Mouse (Mus musculus) forebrain, embryonic 10.5 days (tissue): ENCODE measurements at regions not wholly inside any gene's neighbourhood (a gene's known extent, or its start where the extent isn't known, plus 50 kb on each side); places are given as distances from the start of the nearest gene placed in this dataset.

ENCODE experiments used
- DNase-seq: peaks from one replicate; pipeline ENCODE4 v3.0.0-alpha.2; 2017; ENCODE audit warnings: low spot score; ENCODE audit errors: extremely low spot score
- H3K27ac ChIP-seq: fragments of 300-500 bp; sonication (generic); 2 replicates; pipeline ENCODE4 v1.5.1; 2016; ENCODE audit warnings: mild to moderate bottlenecking
- H3K27me3 ChIP-seq: fragments of 300-500 bp; sonication (generic); 2 replicates; pipeline ENCODE4 v1.6.1; 2016; ENCODE audit warnings: mild to moderate bottlenecking; ENCODE audit not compliant: poor library complexity, severe bottlenecking
- H3K36me3 ChIP-seq: fragments of 300-500 bp; sonication (generic); replicated peaks from 2 replicates; pipeline ENCODE4 v1.6.1; 2016; ENCODE audit warnings: mild to moderate bottlenecking, moderate library complexity
- H3K4me1 ChIP-seq: fragments of 300-500 bp; sonication (generic); 2 replicates; pipeline ENCODE4 v1.6.1; 2016
- H3K4me3 ChIP-seq: fragments of 300-500 bp; sonication (generic); 2 replicates; pipeline ENCODE4 v1.5.1; 2016; ENCODE audit warnings: mild to moderate bottlenecking, moderate library complexity
- H3K9me3 ChIP-seq: fragments of 300-500 bp; sonication (generic); 2 replicates; pipeline ENCODE4 v1.6.1; 2016; ENCODE audit warnings: mild to moderate bottlenecking, moderate library complexity
- WGBS: fragments of 180-500 bp; shearing (Covaris S2); methylation state at CpG from one replicate; pipeline ENCODE4 v1.1.7; 2016; 5-methylcytosine and 5-hydroxymethylcytosine counted together

DNA sequence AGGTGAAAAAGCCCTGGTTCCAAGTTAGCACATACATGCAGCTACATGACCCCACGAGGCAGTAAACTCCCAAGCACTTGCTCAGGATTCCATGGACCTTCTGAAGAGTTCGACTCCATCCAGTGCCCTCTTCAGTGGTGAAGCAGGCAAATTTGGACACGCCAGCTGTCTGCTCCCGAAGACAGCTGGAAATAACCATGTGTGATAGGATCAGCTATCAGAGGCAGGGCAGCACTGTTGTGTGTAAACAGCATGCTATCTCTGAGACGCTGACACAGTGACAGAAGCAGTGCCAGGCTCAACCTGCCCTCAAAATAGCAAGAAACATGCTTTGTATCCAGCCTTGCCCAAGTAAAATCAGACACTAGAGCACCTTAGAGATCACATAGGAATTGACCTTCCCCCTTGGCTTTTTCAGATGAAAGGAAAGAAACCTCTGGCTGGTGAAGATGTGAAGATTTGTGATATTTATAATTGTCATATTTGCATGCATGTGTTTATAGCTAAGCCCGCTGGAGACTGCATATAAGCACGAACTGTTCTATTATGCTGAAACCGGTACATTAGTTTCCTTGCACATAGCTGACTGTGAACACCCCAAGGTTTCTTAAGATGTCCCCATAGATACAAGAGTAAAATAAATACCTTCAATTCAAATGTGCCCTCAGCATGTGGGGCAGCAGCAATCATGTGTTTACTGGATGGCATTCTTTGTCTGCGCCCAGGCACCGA, 146.4 kb upstream of the Nrip1 start:
- Histone ChIP-seq H3K27ac (no peak overlapping the region), H3K9me3 (no peaks in the 10 kb centered on the region), H3K27me3 (no peaks in the 10 kb centered on the region), H3K4me3 (no peak overlapping the region), H3K36me3 (no peaks in the 10 kb centered on the region), H3K4me1 (peaks cover 5% of the 10 kb centered on the region; the same call in 1 of the 2 replicates)
- no peak for DNase-seq
- 93% methylated on average over 10 of the region's 10 CpGs for WGBS

DNA sequence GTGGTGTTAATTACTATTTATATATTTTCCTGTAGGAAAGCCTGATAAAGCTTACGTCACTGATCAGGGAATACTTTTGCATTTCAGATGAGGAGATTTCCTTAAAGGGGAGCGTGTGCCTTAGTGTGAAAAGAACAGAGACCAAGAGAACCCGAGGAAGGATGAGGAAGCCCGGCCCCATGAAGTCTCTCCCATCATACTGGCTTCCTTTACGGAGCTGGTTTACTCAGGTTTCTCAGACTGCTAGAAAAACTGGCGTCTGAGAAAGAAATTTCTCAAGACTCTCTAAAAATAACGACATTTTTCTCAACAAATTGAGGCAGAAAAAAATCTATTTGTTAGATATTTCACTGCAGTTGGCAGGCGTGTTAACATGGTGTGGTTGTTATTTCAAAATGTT, 137.2 kb upstream of the Nrip1 start:
- Histone ChIP-seq H3K27me3 (no peaks in the 10 kb centered on the region), H3K4me3 (no peak overlapping the region), H3K9me3 (no peaks in the 10 kb centered on the region), H3K4me1 (no peaks in the 10 kb centered on the region), H3K36me3 (no peaks in the 10 kb centered on the region), H3K27ac (no peak overlapping the region)
- WGBS, result 82% methylated on average over 8 of the region's 8 CpGs
- DNase-seq, result no peak

DNA sequence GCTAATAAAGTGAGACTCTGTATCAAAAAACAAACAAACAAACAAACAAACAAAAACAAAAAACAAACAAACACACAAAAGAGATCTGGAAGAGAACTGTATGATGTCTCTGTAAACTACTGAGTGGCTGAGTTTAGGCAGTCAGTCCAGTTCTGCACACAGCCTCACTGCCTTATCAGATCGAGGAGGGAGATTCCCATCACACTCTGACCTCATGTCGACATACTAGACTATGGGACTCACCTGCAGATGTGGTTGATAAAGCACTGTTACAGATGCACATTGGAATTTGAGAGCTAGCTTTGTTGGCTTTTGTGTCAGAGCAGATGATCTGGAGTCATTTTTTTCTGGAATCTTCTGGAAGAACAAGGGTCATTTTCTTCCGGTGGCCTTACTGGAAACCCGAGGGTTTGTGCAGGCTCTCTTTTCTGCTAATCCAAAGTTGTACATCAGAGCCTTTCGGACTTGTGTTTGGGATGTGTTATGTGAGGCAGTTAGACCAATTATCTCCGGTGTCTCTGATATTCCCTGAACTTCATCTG, 135.6 kb upstream of the Nrip1 start:
- Histone ChIP-seq H3K9me3 (no peaks in the 10 kb centered on the region), H3K27me3 (no peaks in the 10 kb centered on the region), H3K4me3 (no peak overlapping the region), H3K4me1 (no peaks in the 10 kb centered on the region), H3K36me3 (no peaks in the 10 kb centered on the region), H3K27ac (no peak overlapping the region)
- WGBS, result 93% methylated on average over 6 of the region's 6 CpGs
- no peak for DNase-seq

DNA sequence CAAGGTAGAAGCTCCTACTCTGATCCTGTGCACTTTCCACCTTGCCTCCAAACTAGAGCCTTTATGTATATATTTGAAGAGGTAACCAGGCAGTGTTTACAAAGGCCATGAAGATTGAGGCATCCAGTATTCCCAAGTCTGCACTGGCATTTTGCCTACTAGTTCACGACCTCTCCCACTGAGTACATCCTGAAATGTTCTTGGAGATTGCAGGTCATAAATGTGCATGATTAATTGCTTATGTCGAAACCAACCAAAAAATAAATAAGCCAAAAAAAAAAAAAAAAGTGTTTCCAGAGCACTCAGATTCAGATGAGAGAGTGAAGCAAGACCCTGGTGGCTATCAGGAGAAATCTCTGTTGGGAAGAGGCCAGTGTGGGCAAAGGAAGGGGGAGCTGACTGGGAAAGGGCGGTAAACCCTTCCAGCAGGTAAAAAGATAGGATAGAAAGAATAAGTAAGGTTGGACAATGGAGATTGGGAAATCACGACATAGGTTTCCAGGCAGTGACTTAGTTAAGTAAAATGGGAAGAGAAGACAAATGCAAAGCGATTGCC, 133.6 kb upstream of the Nrip1 start:
- Histone ChIP-seq H3K4me1 (no peaks in the 10 kb centered on the region), H3K9me3 (no peaks in the 10 kb centered on the region), H3K27ac (no peak overlapping the region), H3K27me3 (no peaks in the 10 kb centered on the region), H3K36me3 (no peaks in the 10 kb centered on the region), H3K4me3 (no peak overlapping the region)
- no peak for DNase-seq
- 90% methylated on average over 5 of the region's 5 CpGs for WGBS

DNA sequence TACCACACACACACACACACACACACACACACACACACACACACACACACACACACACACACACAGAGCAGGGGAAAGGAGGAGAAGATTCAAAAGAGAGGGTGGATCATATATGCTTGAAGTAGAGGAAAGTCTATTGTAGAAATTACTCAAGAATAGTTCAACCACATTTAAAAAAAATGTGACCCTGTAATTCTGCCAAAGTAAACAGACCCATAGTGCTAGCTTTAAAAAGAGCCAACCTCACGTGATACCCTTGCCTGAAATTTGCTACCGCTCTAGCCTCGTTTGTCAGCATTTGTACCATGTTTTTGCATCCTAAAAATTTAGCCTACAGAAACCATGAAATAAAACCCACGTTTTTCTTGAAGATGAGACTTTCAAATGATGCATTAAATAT, 132.6 kb upstream of the Nrip1 start:
- no peak for DNase-seq
- Histone ChIP-seq H3K9me3 (no peaks in the 10 kb centered on the region), H3K4me1 (no peaks in the 10 kb centered on the region), H3K36me3 (no peaks in the 10 kb centered on the region), H3K4me3 (no peak overlapping the region), H3K27me3 (no peaks in the 10 kb centered on the region), H3K27ac (no peak overlapping the region)
- 86% methylated on average over 4 of the region's 4 CpGs for WGBS

DNA sequence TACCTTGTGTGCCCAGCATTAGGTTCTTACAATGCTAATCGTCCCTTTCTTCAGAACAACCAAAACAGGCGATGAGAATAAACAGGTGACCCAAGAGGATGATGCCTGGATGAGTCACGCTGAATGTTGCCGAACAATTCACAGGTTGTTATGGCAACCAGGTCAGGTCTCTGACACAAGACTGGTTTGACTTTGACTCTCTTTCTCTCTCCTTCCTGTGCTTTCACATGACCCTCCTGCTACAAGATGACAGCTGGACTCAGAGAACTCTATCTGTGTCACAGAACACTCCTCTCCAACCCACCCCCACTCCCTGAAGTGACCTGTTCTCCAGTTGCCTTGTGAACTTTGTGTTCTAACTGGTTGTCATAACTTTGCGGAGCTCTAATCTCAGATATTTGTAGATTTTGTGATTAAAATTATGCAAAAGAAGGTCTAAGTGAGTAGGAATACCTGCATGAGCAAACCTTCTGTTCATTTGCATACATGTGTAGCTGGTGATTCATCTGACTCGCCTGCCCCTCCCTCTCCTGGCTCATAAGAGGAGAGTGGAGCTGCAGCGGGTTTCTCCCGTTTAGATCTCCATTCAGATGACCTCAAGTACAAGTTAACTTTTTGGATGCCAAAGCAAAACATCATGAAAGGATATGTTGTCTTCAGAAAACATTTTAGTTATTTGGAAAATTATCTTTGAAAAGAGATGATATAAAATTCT, 126.2 kb upstream of the Nrip1 start:
- Histone ChIP-seq H3K9me3 (no peaks in the 10 kb centered on the region), H3K4me3 (no peak overlapping the region), H3K27me3 (no peaks in the 10 kb centered on the region), H3K4me1 (no peaks in the 10 kb centered on the region), H3K36me3 (no peaks in the 10 kb centered on the region), H3K27ac (no peak overlapping the region)
- no peak for DNase-seq
- 85% methylated on average over 8 of the region's 8 CpGs for WGBS

DNA sequence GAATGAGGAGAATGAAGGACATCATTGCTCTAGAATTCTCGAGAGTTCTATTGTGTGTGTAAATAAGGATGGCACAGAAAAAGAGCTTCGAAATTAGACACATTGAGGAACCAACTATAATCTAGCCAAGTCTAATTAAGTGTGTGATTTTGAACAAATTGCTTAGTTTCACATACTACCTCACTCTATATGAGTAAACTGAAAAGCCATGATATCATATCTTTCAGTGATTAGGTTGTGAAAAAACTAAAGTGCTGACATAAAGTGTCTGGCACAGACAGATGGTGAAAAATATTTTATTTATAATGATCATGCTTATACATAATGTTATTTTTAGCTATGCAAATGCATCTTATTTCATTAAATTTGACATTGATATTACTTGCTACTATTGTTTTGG, 124.6 kb upstream of the Nrip1 start:
- Histone ChIP-seq H3K27me3 (no peaks in the 10 kb centered on the region), H3K4me1 (no peaks in the 10 kb centered on the region), H3K4me3 (no peak overlapping the region), H3K27ac (no peak overlapping the region), H3K9me3 (no peaks in the 10 kb centered on the region), H3K36me3 (no peaks in the 10 kb centered on the region)
- no peak for DNase-seq
- WGBS, result 83% methylated on average over 2 of the region's 2 CpGs

DNA sequence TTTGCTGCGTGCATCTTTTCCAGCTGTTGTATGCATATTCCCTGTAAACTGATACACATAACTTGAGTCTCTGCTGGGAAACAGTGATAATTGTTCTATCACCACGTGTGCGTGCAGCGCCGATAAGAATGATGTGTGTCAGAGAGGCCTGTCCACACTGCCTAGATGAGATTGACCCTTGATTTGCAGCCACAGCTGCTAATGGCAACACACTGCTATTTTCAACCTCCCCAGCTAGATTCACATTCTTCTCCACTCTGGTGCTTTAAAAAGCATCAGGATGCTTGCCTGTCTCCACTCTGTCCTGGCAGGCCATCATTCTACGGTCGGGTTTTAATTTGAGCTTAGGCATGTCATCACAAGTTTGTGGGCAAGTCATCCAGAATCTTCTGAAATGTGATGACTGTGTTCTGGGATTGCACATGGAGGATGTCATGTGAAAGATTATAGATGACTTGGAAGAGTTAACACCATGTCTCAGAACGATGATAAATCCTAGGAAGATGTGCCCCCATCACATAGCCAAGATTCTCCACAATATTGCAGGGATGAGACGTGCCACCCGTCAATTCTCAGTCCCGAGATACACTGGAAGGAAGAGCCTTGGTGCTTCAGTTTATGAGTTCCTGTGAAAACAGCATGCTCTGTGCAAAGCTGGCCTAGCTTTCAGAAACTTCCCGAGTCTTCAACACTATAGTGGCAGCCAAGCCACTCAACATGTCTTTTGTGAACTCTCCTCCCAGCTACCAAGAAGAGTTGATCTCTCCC, 123.6 kb upstream of the Nrip1 start:
- Histone ChIP-seq H3K27me3 (no peaks in the 10 kb centered on the region), H3K9me3 (no peaks in the 10 kb centered on the region), H3K4me1 (no peaks in the 10 kb centered on the region), H3K4me3 (no peak overlapping the region), H3K27ac (no peak overlapping the region), H3K36me3 (no peaks in the 10 kb centered on the region)
- 89% methylated on average over 12 of the region's 12 CpGs for WGBS
- no peak for DNase-seq

DNA sequence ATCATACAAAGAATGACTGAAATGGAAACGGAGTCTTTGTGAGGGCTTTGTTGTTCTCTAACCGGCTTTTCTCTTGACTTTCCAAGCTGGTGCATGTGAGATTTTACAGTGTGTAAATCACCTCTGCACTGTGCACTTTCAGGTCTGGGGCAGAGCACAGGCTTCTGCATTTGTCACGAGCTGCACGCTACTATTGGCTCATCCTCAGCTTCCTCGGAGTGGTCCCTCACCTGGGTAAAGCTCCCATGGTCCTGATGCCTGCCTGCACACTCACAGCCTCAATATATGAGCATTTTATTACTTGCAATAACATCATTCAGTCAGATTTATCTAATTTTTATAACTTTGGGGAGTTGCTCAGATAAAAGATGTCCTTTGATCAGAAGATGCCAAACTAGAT, 109.8 kb upstream of the Nrip1 start:
- H3K9me3 ChIP-seq, result no peaks in the 10 kb centered on the region
- no peak overlapping the region for H3K27ac ChIP-seq
- H3K36me3 ChIP-seq, result no peaks in the 10 kb centered on the region
- H3K4me3 ChIP-seq, result no peak overlapping the region
- H3K4me1 ChIP-seq, result no peaks in the 10 kb centered on the region
- DNase-seq, result no peak
- H3K27me3 ChIP-seq, result no peaks in the 10 kb centered on the region
- WGBS, result 98% methylated on average over 5 of the region's 5 CpGs

DNA sequence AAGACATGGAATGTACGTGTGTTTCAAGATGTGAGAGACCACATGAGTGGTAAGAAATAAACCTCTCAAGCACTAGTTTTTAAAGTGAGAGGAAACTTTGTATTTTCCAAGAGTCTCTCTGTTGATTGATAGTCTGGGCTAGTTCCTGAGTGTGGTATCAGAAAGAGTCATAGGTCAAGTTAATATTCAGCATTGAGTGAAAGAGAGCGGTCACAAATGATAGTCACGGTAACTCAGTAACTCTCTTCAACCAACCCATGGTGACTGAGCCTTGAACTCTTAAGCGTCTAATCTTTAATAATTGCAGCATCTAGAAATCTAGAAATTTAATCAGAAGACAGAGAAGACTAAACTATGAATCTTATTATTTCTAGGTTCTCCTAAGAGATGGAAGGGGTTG, 108.3 kb upstream of the Nrip1 start:
- no peaks in the 10 kb centered on the region for H3K36me3 ChIP-seq
- 97% methylated on average over 4 of the region's 4 CpGs for WGBS
- no peak overlapping the region for H3K27ac ChIP-seq
- no peak for DNase-seq
- H3K4me3 ChIP-seq, result no peak overlapping the region
- no peaks in the 10 kb centered on the region for H3K27me3 ChIP-seq
- no peaks in the 10 kb centered on the region for H3K4me1 ChIP-seq
- no peaks in the 10 kb centered on the region for H3K9me3 ChIP-seq

DNA sequence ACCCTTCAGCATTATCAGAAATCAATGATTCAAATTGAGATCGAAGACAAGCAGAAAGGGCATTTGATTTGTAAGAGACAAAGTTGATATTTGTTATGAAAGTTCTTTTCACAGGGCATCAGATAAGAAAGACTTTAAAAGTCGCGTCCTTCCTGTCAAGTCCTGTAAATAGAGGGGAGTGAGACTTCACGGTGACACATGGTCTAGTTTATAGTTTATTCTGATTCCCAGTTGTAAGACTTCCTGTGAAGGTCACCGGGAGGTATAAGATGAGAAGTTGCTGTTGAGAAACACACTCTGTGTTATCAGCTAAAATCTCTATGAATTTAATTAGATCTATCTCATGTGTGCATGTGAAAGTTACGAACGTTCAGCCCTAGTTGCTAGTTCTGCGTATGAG, 103.8 kb upstream of the Nrip1 start:
- Histone ChIP-seq H3K4me1 (no peaks in the 10 kb centered on the region), H3K4me3 (no peak overlapping the region), H3K9me3 (no peaks in the 10 kb centered on the region), H3K36me3 (no peaks in the 10 kb centered on the region), H3K27ac (no peak overlapping the region), H3K27me3 (no peaks in the 10 kb centered on the region)
- 88% methylated on average over 8 of the region's 8 CpGs for WGBS
- no peak for DNase-seq

DNA sequence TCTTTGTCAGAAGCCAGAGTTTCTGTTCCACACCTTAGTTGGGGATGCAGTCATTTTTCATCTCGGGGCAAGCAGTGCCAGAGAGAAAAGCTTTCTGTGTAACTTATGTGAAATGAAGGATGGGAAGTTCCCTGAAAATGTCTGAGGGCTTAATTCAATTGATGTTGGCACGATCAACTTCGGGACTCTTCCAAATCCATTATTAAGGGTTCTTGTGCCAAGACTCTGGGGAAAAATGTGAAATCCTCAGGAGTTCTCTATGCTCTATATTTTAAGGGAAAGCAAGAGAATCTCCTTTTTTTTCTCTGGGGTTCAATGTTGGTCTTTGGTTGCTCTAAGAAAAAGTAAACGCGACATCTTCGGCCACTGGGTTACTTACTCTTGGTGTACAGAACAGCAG, 100.9 kb upstream of the Nrip1 start:
- no peak for DNase-seq
- Histone ChIP-seq H3K27me3 (no peaks in the 10 kb centered on the region), H3K27ac (no peak overlapping the region), H3K4me3 (no peak overlapping the region), H3K9me3 (no peaks in the 10 kb centered on the region), H3K4me1 (no peaks in the 10 kb centered on the region), H3K36me3 (no peaks in the 10 kb centered on the region)
- 93% methylated on average over 6 of the region's 6 CpGs for WGBS

DNA sequence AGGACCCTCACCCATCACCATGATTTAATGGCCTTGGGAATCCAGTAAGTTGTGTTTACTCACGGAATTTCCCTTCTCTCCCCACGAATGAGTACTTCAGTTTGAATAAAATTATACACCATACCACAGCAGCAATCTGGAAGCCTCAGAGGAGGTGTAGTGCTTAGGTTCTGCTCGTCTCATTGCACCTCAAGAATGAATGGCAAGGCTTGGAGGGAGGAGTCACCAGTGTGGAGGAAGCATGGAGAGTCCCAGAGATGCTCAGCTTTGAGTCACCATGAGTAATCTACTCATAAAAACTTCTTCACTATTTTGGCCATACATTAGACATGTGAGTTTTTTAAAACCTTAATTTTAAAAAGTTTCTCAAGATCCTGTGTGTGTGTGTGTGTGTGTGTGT, 98.8 kb upstream of the Nrip1 start:
- no peak overlapping the region for H3K4me3 ChIP-seq
- no peak for DNase-seq
- no peaks in the 10 kb centered on the region for H3K36me3 ChIP-seq
- no peaks in the 10 kb centered on the region for H3K4me1 ChIP-seq
- no peaks in the 10 kb centered on the region for H3K27me3 ChIP-seq
- no peak overlapping the region for H3K27ac ChIP-seq
- 87% methylated on average over 3 of the region's 3 CpGs for WGBS
- no peaks in the 10 kb centered on the region for H3K9me3 ChIP-seq
